Mouse (Mus musculus): ENCODE results near the gene Zic1. TPM values are rescaled to one million over a fixed set of nuclear protein-coding genes. Genes with fewer than 3 reads are reported as not detected.

Gene Zic1
- polyA plus RNA-seq, 1 experiment from 2014 or later, result 3.3 TPM

DNA sequence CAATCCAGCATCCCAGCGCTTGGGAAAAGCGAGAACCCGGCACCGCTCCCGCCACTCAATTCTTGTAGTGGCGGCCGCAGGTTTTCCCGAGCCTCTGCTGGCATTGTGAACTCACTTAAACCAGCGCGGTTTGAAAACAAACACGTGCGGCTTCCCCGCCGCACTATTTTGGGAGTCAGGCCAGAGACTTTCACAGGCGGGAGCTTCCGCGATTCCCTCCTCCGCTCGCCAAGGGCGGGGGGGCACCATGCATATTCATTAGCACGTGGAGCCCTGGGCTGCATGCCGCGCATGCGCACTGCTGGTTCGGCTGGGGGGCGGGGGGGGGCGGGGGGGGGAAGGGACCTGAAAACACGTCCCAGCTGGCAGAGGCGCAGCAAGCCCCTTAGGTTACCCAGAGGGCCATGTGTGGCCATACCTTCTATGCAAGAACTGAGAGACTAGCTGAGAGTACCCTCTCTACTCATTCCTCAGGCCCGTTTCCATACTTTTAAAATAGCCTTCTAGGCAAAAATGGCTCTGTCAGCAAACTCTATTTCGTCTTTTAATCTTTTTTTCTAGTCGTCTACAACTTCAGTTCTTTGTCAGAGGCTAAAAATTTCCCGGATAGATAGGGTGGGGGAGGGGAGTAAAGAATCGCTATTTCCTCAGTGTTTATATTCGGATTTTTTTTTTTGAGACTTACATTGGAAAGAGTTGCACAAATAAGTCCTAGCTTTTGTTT, 9.8 kb downstream of the Zic1 start:
- Histone ChIP-seq H3K4me2 (ENCODE audit: low read depth, low read length) (peak overlapping the region; percentile 42), H3K4me3 (ENCODE audit: low read depth, low read length) (peak overlapping the region; percentile 21), H3K4me1 (ENCODE audit: control insufficient read depth, insufficient read depth, low read length) (no peaks in the 10 kb centered on the region), H3K9ac (replicated peaks; ENCODE audit: low read length) (no peak overlapping the region), H3K27me3 (ENCODE audit: control insufficient read depth, insufficient read depth, low read length) (peaks cover 49% of the 10 kb centered on the region), H3K9me3 (replicated peaks; ENCODE audit: control insufficient read depth, low read length) (no peaks in the 10 kb centered on the region), H3K27ac (replicated peaks; ENCODE audit: low read depth, low read length) (no peak overlapping the region), H3K36me3 (replicated peaks; ENCODE audit: control insufficient read depth, insufficient read depth, low read depth, low read length) (no peaks in the 10 kb centered on the region)
- DNase-seq (ENCODE audit: low spot score), result peak; percentile 68
- ATAC-seq (replicated peaks; ENCODE audit: insufficient number of reproducible peaks, low FRiP score, low TSS enrichment, low read depth), result peak; percentile 67
- WGBS, result under 1% methylated on average over 34 of the region's 35 CpGs

DNA sequence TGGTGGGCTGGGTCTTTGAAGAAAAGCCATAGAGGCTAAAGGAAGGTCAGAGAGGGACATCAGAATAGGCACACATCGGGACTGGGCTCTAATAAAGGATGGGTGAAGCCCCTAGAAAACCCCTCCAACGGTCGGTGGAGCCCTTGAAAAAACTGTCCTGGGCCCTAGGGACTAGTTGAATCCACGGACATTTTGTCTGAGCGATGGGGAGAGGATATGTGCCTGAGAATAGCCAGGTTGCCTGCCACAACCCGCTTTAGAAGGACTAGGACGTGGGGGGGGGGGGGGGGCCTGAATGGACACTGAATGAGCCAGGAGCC, 10.4 kb downstream of the Zic1 start:
- Histone ChIP-seq H3K9me3 (replicated peaks; ENCODE audit: control insufficient read depth, low read length) (no peaks in the 10 kb centered on the region), H3K4me3 (ENCODE audit: low read depth, low read length) (peak overlapping the region; percentile 21), H3K9ac (replicated peaks; ENCODE audit: low read length) (no peak overlapping the region), H3K27ac (replicated peaks; ENCODE audit: low read depth, low read length) (no peak overlapping the region), H3K4me1 (ENCODE audit: control insufficient read depth, insufficient read depth, low read length) (no peaks in the 10 kb centered on the region), H3K27me3 (ENCODE audit: control insufficient read depth, insufficient read depth, low read length) (peaks cover 53% of the 10 kb centered on the region), H3K36me3 (replicated peaks; ENCODE audit: control insufficient read depth, insufficient read depth, low read depth, low read length) (no peaks in the 10 kb centered on the region), H3K4me2 (ENCODE audit: low read depth, low read length) (peak overlapping the region; percentile 42; the same call in 1 of the 2 replicates)
- 0% methylated on average over 6 of the region's 7 CpGs for WGBS
- ATAC-seq (replicated peaks; ENCODE audit: insufficient number of reproducible peaks, low FRiP score, low TSS enrichment, low read depth), result no peak
- peak; percentile 8 for DNase-seq (ENCODE audit: low spot score)

GRCm38 (mm10) chr9:91354434-91355269, 11.0 kb downstream of the Zic1 start:
- Histone ChIP-seq H3K9ac (replicated peaks; ENCODE audit: low read length) (no peak overlapping the region), H3K9me3 (replicated peaks; ENCODE audit: control insufficient read depth, low read length) (no peaks in the 10 kb centered on the region), H3K27ac (replicated peaks; ENCODE audit: low read depth, low read length) (no peak overlapping the region), H3K4me1 (ENCODE audit: control insufficient read depth, insufficient read depth, low read length) (no peaks in the 10 kb centered on the region), H3K4me3 (ENCODE audit: low read depth, low read length) (0 out of 2 replicates have a peak overlapping the region, but pooled peaks have one; percentile 21), H3K36me3 (replicated peaks; ENCODE audit: control insufficient read depth, insufficient read depth, low read depth, low read length) (no peaks in the 10 kb centered on the region), H3K4me2 (ENCODE audit: low read depth, low read length) (no peak overlapping the region), H3K27me3 (ENCODE audit: control insufficient read depth, insufficient read depth, low read length) (peaks cover 55% of the 10 kb centered on the region)
- DNase-seq (ENCODE audit: low spot score) (peak; percentile 8), ATAC-seq (replicated peaks; ENCODE audit: insufficient number of reproducible peaks, low FRiP score, low TSS enrichment, low read depth) (no peak)
- WGBS, result 5% methylated on average over 22 of the region's 22 CpGs

DNA sequence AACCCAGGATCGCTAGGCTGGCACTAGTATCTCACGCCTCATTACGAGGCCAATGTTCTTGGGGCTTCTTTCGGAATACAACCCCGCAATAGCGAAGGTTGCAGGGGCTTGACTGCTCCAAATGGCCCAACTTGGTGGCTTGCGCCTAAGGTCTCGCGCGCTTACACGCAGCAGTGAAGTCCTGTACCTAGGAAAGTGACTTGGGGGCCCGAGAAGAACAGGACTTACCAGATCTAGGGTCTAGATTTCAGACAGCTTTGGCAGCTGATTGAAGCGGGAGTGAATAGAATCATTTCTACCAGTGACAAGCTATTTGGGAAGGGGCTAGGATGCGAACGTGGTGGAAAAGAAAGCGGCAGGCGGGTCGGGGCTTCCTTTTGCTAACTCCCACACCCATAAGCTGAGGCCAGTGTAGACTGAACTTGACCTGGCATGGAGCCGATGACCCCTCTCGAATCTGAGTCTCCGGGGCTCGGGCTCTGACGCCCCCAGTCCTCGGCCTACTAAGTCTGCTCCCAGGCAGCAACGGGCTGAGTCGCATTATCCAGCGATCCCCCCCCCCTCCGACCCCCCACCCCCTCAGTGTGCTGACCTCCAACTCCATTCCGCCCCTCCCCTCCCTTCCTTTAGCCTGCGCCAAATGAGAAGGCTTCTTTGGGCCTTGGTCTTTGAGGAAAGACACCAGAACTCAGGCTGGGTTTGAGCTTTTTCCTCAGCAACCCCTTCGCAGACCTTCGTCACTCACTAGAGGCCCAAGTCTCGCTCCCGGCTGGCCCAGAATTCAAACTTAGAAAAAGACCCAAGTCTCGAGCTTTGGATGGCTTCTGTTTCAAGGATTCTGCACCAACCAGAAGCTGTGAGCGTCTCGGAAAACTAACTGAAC, 11.8 kb downstream of the Zic1 start:
- DNase-seq (ENCODE audit: low spot score), result peak; percentile 23
- Histone ChIP-seq H3K9me3 (replicated peaks; ENCODE audit: control insufficient read depth, low read length) (no peaks in the 10 kb centered on the region), H3K4me3 (ENCODE audit: low read depth, low read length) (no peak overlapping the region), H3K36me3 (replicated peaks; ENCODE audit: control insufficient read depth, insufficient read depth, low read depth, low read length) (no peaks in the 10 kb centered on the region), H3K27me3 (ENCODE audit: control insufficient read depth, insufficient read depth, low read length) (peaks cover 50% of the 10 kb centered on the region), H3K4me2 (ENCODE audit: low read depth, low read length) (no peak overlapping the region), H3K4me1 (ENCODE audit: control insufficient read depth, insufficient read depth, low read length) (no peaks in the 10 kb centered on the region), H3K27ac (replicated peaks; ENCODE audit: low read depth, low read length) (no peak overlapping the region), H3K9ac (replicated peaks; ENCODE audit: low read length) (no peak overlapping the region)
- 2% methylated on average over 37 of the region's 37 CpGs for WGBS
- ATAC-seq (replicated peaks; ENCODE audit: insufficient number of reproducible peaks, low FRiP score, low TSS enrichment, low read depth), result no peak

- Histone ChIP-seq H3K36me3 (replicated peaks; ENCODE audit: control insufficient read depth, insufficient read depth, low read depth, low read length) (no peaks in the 10 kb centered on the region), H3K9me3 (replicated peaks; ENCODE audit: control insufficient read depth, low read length) (no peaks in the 10 kb centered on the region), H3K4me3 (ENCODE audit: low read depth, low read length) (no peak overlapping the region), H3K27ac (replicated peaks; ENCODE audit: low read depth, low read length) (no peak overlapping the region), H3K27me3 (ENCODE audit: control insufficient read depth, insufficient read depth, low read length) (peaks cover 47% of the 10 kb centered on the region), H3K4me1 (ENCODE audit: control insufficient read depth, insufficient read depth, low read length) (no peaks in the 10 kb centered on the region), H3K9ac (replicated peaks; ENCODE audit: low read length) (no peak overlapping the region), H3K4me2 (ENCODE audit: low read depth, low read length) (no peak overlapping the region)
- no peak for DNase-seq (ENCODE audit: low spot score)
- ATAC-seq (replicated peaks; ENCODE audit: insufficient number of reproducible peaks, low FRiP score, low TSS enrichment, low read depth), result no peak
- WGBS, result under 1% methylated on average over 15 of the region's 15 CpGs
Observed at GRCm38 (mm10) chr9:91352786-91353185, 12.8 kb downstream of the Zic1 start.

DNA sequence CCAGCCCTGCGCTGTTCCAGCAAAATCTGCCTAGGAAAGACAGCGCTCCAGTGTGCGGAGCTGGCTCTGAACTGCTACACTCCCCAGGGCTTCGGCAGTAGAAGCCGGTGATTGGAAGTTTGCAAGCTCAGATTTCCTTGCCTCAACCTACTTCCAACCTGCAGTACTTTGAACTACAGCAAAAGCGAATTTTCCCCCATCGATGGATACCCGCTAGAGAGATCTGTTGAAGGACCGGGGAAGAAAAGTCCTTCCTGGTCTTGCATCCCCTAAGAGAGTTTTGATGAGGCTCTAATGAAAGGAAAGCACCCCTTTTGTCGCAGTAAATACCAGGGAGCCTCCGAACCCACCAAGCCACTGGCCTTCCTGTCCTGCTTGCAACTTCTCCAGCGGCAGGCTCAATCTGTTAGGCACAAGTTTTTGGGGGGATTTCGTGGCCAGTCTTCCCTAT, 13.6 kb downstream of the Zic1 start:
- no peaks in the 10 kb centered on the region for H3K4me1 ChIP-seq (ENCODE audit: control insufficient read depth, insufficient read depth, low read length)
- H3K27ac ChIP-seq (replicated peaks; ENCODE audit: low read depth, low read length), result no peak overlapping the region
- H3K9ac ChIP-seq (replicated peaks; ENCODE audit: low read length), result no peak overlapping the region
- DNase-seq (ENCODE audit: low spot score) (no peak), ATAC-seq (replicated peaks; ENCODE audit: insufficient number of reproducible peaks, low FRiP score, low TSS enrichment, low read depth) (no peak)
- no peak overlapping the region for H3K4me2 ChIP-seq (ENCODE audit: low read depth, low read length)
- WGBS, result under 1% methylated on average over 13 of the region's 13 CpGs
- H3K36me3 ChIP-seq (replicated peaks; ENCODE audit: control insufficient read depth, insufficient read depth, low read depth, low read length), result no peaks in the 10 kb centered on the region
- H3K4me3 ChIP-seq (ENCODE audit: low read depth, low read length), result no peak overlapping the region
- H3K27me3 ChIP-seq (ENCODE audit: control insufficient read depth, insufficient read depth, low read length), result peaks cover 45% of the 10 kb centered on the region
- H3K9me3 ChIP-seq (replicated peaks; ENCODE audit: control insufficient read depth, low read length), result no peaks in the 10 kb centered on the region

GRCm38 (mm10) chr9:91351361-91351760, 14.2 kb downstream of the Zic1 start:
- Histone ChIP-seq H3K9me3 (replicated peaks; ENCODE audit: control insufficient read depth, low read length) (no peaks in the 10 kb centered on the region), H3K36me3 (replicated peaks; ENCODE audit: control insufficient read depth, insufficient read depth, low read depth, low read length) (no peaks in the 10 kb centered on the region), H3K9ac (replicated peaks; ENCODE audit: low read length) (no peak overlapping the region), H3K4me2 (ENCODE audit: low read depth, low read length) (no peak overlapping the region), H3K4me1 (ENCODE audit: control insufficient read depth, insufficient read depth, low read length) (no peaks in the 10 kb centered on the region), H3K27ac (replicated peaks; ENCODE audit: low read depth, low read length) (no peak overlapping the region), H3K4me3 (ENCODE audit: low read depth, low read length) (no peak overlapping the region), H3K27me3 (ENCODE audit: control insufficient read depth, insufficient read depth, low read length) (peaks cover 38% of the 10 kb centered on the region)
- WGBS, result 2% methylated on average over 5 of the region's 5 CpGs
- DNase-seq (ENCODE audit: low spot score) (no peak), ATAC-seq (replicated peaks; ENCODE audit: insufficient number of reproducible peaks, low FRiP score, low TSS enrichment, low read depth) (no peak)
